Mouse (Mus musculus) CH12.LX (cell line): ENCODE data around the gene Cdhr5. TPM values are rescaled to one million over a fixed set of nuclear protein-coding genes. Genes with fewer than 3 reads are reported as not detected.

Source experiments
- DNase-seq: peaks from one replicate; pipeline ENCODE4 v3.0.0-alpha.2; 2013; ENCODE audit errors: extremely low read depth
- H3K27ac ChIP-seq: 2 replicates; pipeline ENCODE4 v1.5.1; 2012; ENCODE audit warnings: low read depth, mild to moderate bottlenecking, control low read depth, moderate library complexity; ENCODE audit not compliant: insufficient read depth
- H3K27me3 ChIP-seq: replicated peaks from 2 replicates; pipeline ENCODE3; 2012; ENCODE audit warnings: inconsistent platforms
- H3K36me3 ChIP-seq, 2 experiments: replicated peaks in 1 of 2; 2 replicates each; pipeline versions ENCODE3 to v1.6.1; 2012; ENCODE audit warnings: inconsistent platforms in 1 of 2, low read length in 1 of 2, mild to moderate bottlenecking in 1 of 2, mixed read lengths in 1 of 2, moderate library complexity in 1 of 2; ENCODE audit not compliant: control insufficient read depth in 1 of 2, insufficient read depth in 1 of 2
- H3K4me1 ChIP-seq, 2 experiments: 2 replicates each; pipeline ENCODE4 v1.6.1; 2012; ENCODE audit warnings: inconsistent platforms in 1 of 2, moderate library complexity in 1 of 2; ENCODE audit not compliant: insufficient read depth in 2 of 2, control insufficient read depth in 1 of 2
- H3K4me2 ChIP-seq: 2 replicates; pipeline ENCODE4 v1.6.1; 2012; ENCODE audit warnings: low read depth, mild to moderate bottlenecking, control low read depth; ENCODE audit not compliant: poor library complexity, insufficient read depth, severe bottlenecking
- H3K4me3 ChIP-seq, 3 experiments: fragments of 150-350 bp in 1 of 3; sonication (generic) in 1 of 3; replicated peaks in 1 of 3; 2 replicates each; pipeline versions ENCODE3 to v1.5.1; 2011 to 2012; ENCODE audit warnings: low read depth in 2 of 3, low read length in 2 of 3, mild to moderate bottlenecking in 2 of 3, moderate library complexity in 2 of 3, control low read depth in 1 of 3, improper control_type of control experiment in 1 of 3, inconsistent platforms in 1 of 3, mixed read lengths in 1 of 3; ENCODE audit not compliant: poor library complexity in 1 of 3
- H3K79me2 ChIP-seq: replicated peaks from 2 replicates; pipeline ENCODE4 v1.6.1; 2012; ENCODE audit warnings: mild to moderate bottlenecking, moderate library complexity; ENCODE audit not compliant: control insufficient read depth, poor library complexity, insufficient read depth, severe bottlenecking; ENCODE audit errors: extremely low read depth
- H3K9ac ChIP-seq: 2 replicates; pipeline ENCODE4 v1.6.1; 2012; ENCODE audit warnings: low read depth, mild to moderate bottlenecking, control low read depth, moderate library complexity; ENCODE audit not compliant: insufficient read depth
- H3K9me3 ChIP-seq: replicated peaks from 2 replicates; pipeline ENCODE3; 2012; ENCODE audit warnings: low read length, inconsistent platforms, mixed read lengths
- BHLHE40 ChIP-seq: IDR thresholded peaks from 2 replicates; pipeline ENCODE4 v1.6.1; 2011; ENCODE audit warnings: mild to moderate bottlenecking, low read depth, low read length, improper control_type of control experiment
- CHD1 ChIP-seq: IDR thresholded peaks from 2 replicates; pipeline ENCODE4 v1.6.1; 2012; ENCODE audit warnings: low read depth, low read length, improper control_type of control experiment, inconsistent platforms
- CTCF ChIP-seq, 2 experiments: IDR thresholded peaks in 1 of 2; conservative IDR thresholded peaks in 1 of 2; 2 replicates each; pipeline ENCODE4 v1.5.1; 2011 to 2012; ENCODE audit warnings: low read depth in 2 of 2, low read length in 2 of 2, improper control_type of control experiment in 1 of 2, inconsistent platforms in 1 of 2, mild to moderate bottlenecking in 1 of 2, moderate library complexity in 1 of 2
- ELF1 ChIP-seq: IDR thresholded peaks from 2 replicates; pipeline ENCODE4 v1.6.1; 2014; ENCODE audit warnings: low read depth, mild to moderate bottlenecking, inconsistent platforms, low read length, improper control_type of control experiment
- EP300 ChIP-seq: IDR thresholded peaks from 2 replicates; pipeline ENCODE4 v1.6.1; 2011; ENCODE audit warnings: low read length, improper control_type of control experiment
- ETS1 ChIP-seq: conservative IDR thresholded peaks from 2 replicates; pipeline ENCODE4 v1.6.1; 2012; ENCODE audit warnings: low read depth, mild to moderate bottlenecking, inconsistent platforms, low read length, improper control_type of control experiment, moderate library complexity
- GABPA ChIP-seq: IDR thresholded peaks from 2 replicates; pipeline ENCODE4 v1.6.1; 2012; ENCODE audit warnings: low read depth, low read length, improper control_type of control experiment, inconsistent platforms; ENCODE audit not compliant: insufficient replicate concordance
- IRF4 ChIP-seq: IDR thresholded peaks from 2 replicates; pipeline ENCODE4 v1.6.1; 2014; ENCODE audit warnings: low read depth, mild to moderate bottlenecking, inconsistent platforms, low read length, improper control_type of control experiment
- JUN ChIP-seq: IDR thresholded peaks from 2 replicates; pipeline ENCODE4 v1.6.1; 2011; ENCODE audit warnings: low read depth, mild to moderate bottlenecking, low read length, improper control_type of control experiment, moderate library complexity; ENCODE audit not compliant: insufficient read depth
- JUND ChIP-seq: conservative IDR thresholded peaks from 2 replicates; pipeline ENCODE4 v1.6.1; 2011; ENCODE audit warnings: low read depth, low read length, improper control_type of control experiment
- MEF2A ChIP-seq: IDR thresholded peaks from 2 replicates; pipeline ENCODE4 v1.6.1; 2014; ENCODE audit warnings: low read depth, mild to moderate bottlenecking, inconsistent platforms, low read length, improper control_type of control experiment, borderline replicate concordance
- MYC ChIP-seq: IDR thresholded peaks from 2 replicates; pipeline ENCODE4 v1.6.1; 2011; ENCODE audit warnings: low read depth, mild to moderate bottlenecking, improper control_type of control experiment, low read length
- NRF1 ChIP-seq: IDR thresholded peaks from 2 replicates; pipeline ENCODE4 v1.6.1; 2014; ENCODE audit warnings: low read depth, mild to moderate bottlenecking, inconsistent platforms, low read length, improper control_type of control experiment, moderate library complexity
- POLR2A ChIP-seq: IDR thresholded peaks from 2 replicates; pipeline ENCODE4 v1.6.1; 2011; ENCODE audit warnings: low read depth, mild to moderate bottlenecking, improper control_type of control experiment, low read length
- POLR2AphosphoS2 ChIP-seq: IDR thresholded peaks from 2 replicates; pipeline ENCODE4 v1.6.1; 2011; ENCODE audit warnings: low read depth, low read length, improper control_type of control experiment
- RAD21 ChIP-seq: IDR thresholded peaks from 2 replicates; pipeline ENCODE4 v1.6.1; 2011; ENCODE audit warnings: low read depth, mild to moderate bottlenecking, low read length, improper control_type of control experiment, moderate library complexity
- RCOR1 ChIP-seq: conservative IDR thresholded peaks from 2 replicates; pipeline ENCODE4 v1.6.1; 2012; ENCODE audit warnings: low read depth, mild to moderate bottlenecking, inconsistent platforms, low read length, improper control_type of control experiment
- TBP ChIP-seq: conservative IDR thresholded peaks from 2 replicates; pipeline ENCODE4 v1.6.1; 2011; ENCODE audit warnings: low read depth, low read length, improper control_type of control experiment
- TCF12 ChIP-seq: IDR thresholded peaks from 2 replicates; pipeline ENCODE4 v1.6.1; 2014; ENCODE audit warnings: low read depth, mild to moderate bottlenecking, inconsistent platforms, low read length, improper control_type of control experiment
- USF1 ChIP-seq: IDR thresholded peaks from 2 replicates; pipeline ENCODE4 v1.6.1; 2014; ENCODE audit warnings: low read depth, mild to moderate bottlenecking, inconsistent platforms, low read length, improper control_type of control experiment
- ZKSCAN1 ChIP-seq: IDR thresholded peaks from 2 replicates; pipeline ENCODE4 v1.6.1; 2012; ENCODE audit warnings: low read depth, inconsistent platforms, low read length, improper control_type of control experiment, borderline replicate concordance
- dilution Hi-C: fragments of 300-500 bp; cut with MboI; formaldehyde crosslinking; loops from 2 replicates; pipeline ENCODE4 v1.14.3; 2020; ENCODE audit warnings: low sequenced_read_pairs; ENCODE audit not compliant: extremely low pct_unique_long_range_greater_than_20kb, extremely low pct_ligation_motif_present
- in situ Hi-C: fragments of 300-500 bp; cut with MboI; formaldehyde crosslinking; loops from 3 replicates; pipeline ENCODE4 v1.14.3; 2019; ENCODE audit warnings: low sequenced_read_pairs, low pct_ligation_motif_present, low pct_unique_long_range_greater_than_20kb, mixed read lengths
- polyA plus RNA-seq: library from polyadenylated mRNA; unstranded; fragments of >175 nt; gene quantifications from 2 replicates; pipeline ENCODE4 v1.2.1, GENCODE M21; 2012; ENCODE audit warnings: low read depth; ENCODE audit not compliant: insufficient read length
- total RNA-seq, 2 experiments: library from RNA; depleted of rRNA; stranded (reverse); fragments of 300-350 nt in 1 of 2; fragments of >200 nt in 1 of 2; gene quantifications; 2 replicates each; pipeline ENCODE4 v1.2.3; 2012 to 2014

Cdhr5 gene
- total and polyA plus RNA-seq, 3 experiments: 0.35 to 3.9 (median 1.9) TPM

- DNase-seq: no peak
- in situ Hi-C loops: loop anchor here (5.0 kb wide), 1 partner anchor 38 kb away; no protein-coding TSS in a partner anchor
- Histone ChIP-seq H3K9ac (no peak within 1 kb of the TSS), H3K9me3 (no peaks in the 10 kb centered on the region), H3K4me2 (0 out of 2 replicates have a peak within 1 kb of the TSS, but pooled peaks have one; percentile 17), H3K27ac (peak within 1 kb of the TSS; percentile 93), H3K4me3 (no peak within 1 kb of the TSS), H3K79me2 (no peaks in the 10 kb centered on the region), H3K4me1 (peaks cover 51 to 85% of the 10 kb centered on the region in 2 experiments)
- TF ChIP-seq ELF1 (no peak), ZKSCAN1 (no peak), BHLHE40 (no peak), MEF2A (no peak), POLR2AphosphoS2 (no peak), JUND (no peak), GABPA (no peak), CTCF (conservative IDR thresholded peaks at IDR 0.05 in 1 of 2, IDR thresholded peaks at IDR 0.05 in 1 of 2; ENCODE audit: low read depth in 2 of 2, low read length in 2 of 2) (no peak)
- TF ChIP-seq, all 38 proteins: peak for 0
- no peaks in the 10 kb centered on the region for H3K27me3 ChIP-seq
- dilution Hi-C loops: no loop called here
- peaks cover 0 to 1% of the 10 kb centered on the region in 2 experiments for H3K36me3 ChIP-seq
These were observed 2.4 kb upstream of the Cdhr5 start, which contains the start of gene Sct for GRCm38 (mm10) chr7:141278766-141279590. TSS of gene Sct (minus strand) at chr7:141279133.

- peaks cover 0 to 9% of the 10 kb centered on the region in 2 experiments for H3K36me3 ChIP-seq
- H3K4me2 ChIP-seq: peak overlapping the region; percentile 17; the same call in 1 of the 2 replicates
- in situ Hi-C loops: loop anchor here (5.0 kb wide), 1 partner anchor 39 kb away; no protein-coding TSS in a partner anchor
- dilution Hi-C loops: no loop called here
- TF ChIP-seq ETS1 (peak; percentile 71), MEF2A (peak; percentile 49; the same call in 1 of the 2 replicates), USF1 (no peak), IRF4 (peak; percentile 82), CHD1 (peak; percentile 96), TBP (peak; percentile 68; the same call in 1 of the 2 replicates), MYC (0 out of 2 replicates have a peak, but pooled peaks have one; percentile 24), NRF1 (no peak), POLR2A (peak; percentile 63), RAD21 (no peak), JUND (peak; percentile 80), RCOR1 (no peak), EP300 (peak; percentile 53; the same call in 1 of the 2 replicates), JUN (peak; percentile 86), TCF12 (peak; percentile 39; the same call in 1 of the 2 replicates)
- H3K79me2 ChIP-seq: no peaks in the 10 kb centered on the region
- H3K27me3 ChIP-seq: no peaks in the 10 kb centered on the region
- DNase-seq: peak; percentile 77
- H3K27ac ChIP-seq: peak overlapping the region; percentile 93
- no peaks in the 10 kb centered on the region for H3K9me3 ChIP-seq
- peaks cover 51 to 88% of the 10 kb centered on the region in 2 experiments for H3K4me1 ChIP-seq
- H3K9ac ChIP-seq: peak overlapping the region; percentile 58
- no peak overlapping the region for H3K4me3 ChIP-seq
These were observed 1.4 kb upstream of the Cdhr5 start for GRCm38 (mm10) chr7:141277701-141278678.
